Mouse (Mus musculus) C2C12 (cell line): ENCODE measurements around the gene Pex19.

ENCODE experiments used
- CEBPB ChIP-seq: IDR thresholded peaks from one replicate; pipeline ENCODE4 v1.6.1; 2011; ENCODE audit warnings: low read depth, mild to moderate bottlenecking, control low read depth, moderate library complexity
- CTCF ChIP-seq: IDR thresholded peaks from one replicate; pipeline ENCODE4 v1.5.1; 2011; ENCODE audit not compliant: control insufficient read depth, insufficient read depth, insufficient read length

DNA sequence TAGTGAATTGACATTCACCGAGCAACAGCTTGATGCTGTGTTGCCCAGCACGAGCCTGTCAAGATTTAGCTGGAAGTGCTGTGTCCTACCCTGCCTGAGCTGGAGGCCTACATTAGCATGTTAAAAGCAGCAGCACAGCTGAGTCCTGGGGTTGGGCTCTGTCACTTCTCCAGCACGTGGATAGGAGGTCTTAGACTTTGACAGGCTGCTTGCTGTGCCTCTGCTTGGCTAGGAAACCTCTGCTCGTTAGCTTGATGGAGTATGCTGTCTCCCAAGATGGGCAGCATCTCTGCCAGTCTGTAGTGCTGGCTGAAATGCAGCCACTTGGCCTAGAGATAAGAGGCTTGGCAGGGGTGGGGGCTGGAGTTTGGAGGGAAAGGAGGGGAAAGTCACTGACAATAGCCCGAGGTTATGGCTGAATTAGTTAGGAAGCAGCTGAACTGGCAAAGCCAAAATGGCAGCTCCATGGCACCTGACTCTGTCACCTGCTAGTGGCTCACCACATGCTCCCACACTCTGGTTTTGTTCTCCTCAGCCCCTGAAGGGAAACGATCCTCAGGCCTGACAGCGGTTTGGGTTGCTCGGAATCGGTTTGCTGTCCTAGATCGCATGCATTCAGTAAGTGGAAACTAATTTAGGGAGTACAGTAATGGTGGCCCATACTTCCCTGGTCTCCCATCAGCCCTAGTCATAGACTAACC is 18.6 kb upstream of the Pex19 start:
- TF ChIP-seq CTCF = no peak
- TF ChIP-seq CEBPB = no peak
